Mouse (Mus musculus) bone marrow macrophage, adult 2 months (primary cell): ENCODE data around the gene Mettl23.

ENCODE experiments used
- CTCF ChIP-seq: IDR thresholded peaks from 2 replicates; pipeline ENCODE4 v1.5.1; 2012; ENCODE audit warnings: low read depth, mild to moderate bottlenecking, low read length, moderate library complexity
- POLR2A ChIP-seq: IDR thresholded peaks from 2 replicates; pipeline ENCODE4 v1.6.1; 2012; ENCODE audit warnings: mild to moderate bottlenecking, low read depth, low read length, borderline replicate concordance

DNA sequence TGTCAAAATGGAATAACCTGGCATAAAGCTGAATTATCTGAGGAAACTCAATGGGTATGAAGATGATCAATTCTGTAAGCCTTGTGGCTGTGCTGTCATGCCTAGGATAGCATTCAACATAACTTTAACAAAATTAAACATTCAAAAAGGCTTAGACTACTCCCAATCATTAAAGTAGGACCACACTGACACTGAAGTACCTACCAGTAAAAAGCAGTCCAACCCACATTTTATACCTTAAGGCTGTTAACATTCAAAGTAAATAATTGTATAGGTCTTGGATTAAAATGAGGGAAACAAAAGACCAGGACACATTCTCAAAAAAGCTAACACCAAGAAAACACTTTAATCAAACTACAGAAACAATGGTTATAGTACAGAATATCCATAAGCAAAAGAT is 6.5 kb downstream of the Mettl23 start:
- TF ChIP-seq CTCF (no peak), POLR2A (no peak)
